Mouse (Mus musculus): ENCODE data around the gene Hist2h2be. TPM values are rescaled to one million over a fixed set of nuclear protein-coding genes. Genes with fewer than 3 reads are reported as not detected.
"Not testable (repeated sequence)": the region's sequence is repeated elsewhere in the genome, so short reads cannot be mapped to it uniquely, and the experiment has no call there.

Gene Hist2h2be
- total RNA-seq, 2 experiments from 2014 or later, result 5.3 to 6.8 TPM

- no peak for DNase-seq (ENCODE audit: low spot score in 2 of 2)
Observed at GRCm38 (mm10) chr3:96261623-96262022, 40.7 kb downstream of the Hist2h2be start.

DNA sequence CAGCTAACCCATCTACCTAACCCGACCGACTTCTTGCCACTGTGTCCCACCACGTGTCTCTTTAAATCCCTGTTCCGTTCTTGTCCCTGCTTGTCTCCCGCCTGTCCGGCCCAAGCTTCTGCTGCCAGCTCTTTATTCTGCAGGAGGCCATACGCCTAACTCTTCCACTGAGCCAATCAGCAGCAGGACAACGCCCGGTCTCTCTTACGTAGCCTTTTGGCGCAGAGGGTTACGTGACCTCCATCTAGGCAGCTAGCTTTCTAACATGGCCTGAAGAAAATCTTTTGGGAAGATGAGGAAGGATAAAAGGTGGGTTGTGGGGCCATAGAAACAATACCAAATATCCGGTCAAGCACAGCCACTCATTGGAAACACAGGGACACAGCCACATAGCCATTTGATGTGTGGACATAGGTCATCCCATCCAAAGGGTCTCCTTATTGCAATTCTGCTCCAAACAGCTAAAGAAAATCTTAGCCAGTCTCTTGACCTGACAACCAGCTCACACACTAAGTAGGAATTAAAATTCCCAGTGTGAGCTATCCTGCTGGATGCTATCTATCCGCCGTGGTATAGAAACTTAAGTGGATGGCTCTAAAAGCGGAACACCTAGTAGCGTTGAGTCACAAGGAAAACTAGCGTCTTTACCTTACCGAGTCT is 41.4 kb downstream of the Hist2h2be start:
- DNase-seq (ENCODE audit: low spot score in 2 of 2), result peak; percentile 77 to 87

DNA sequence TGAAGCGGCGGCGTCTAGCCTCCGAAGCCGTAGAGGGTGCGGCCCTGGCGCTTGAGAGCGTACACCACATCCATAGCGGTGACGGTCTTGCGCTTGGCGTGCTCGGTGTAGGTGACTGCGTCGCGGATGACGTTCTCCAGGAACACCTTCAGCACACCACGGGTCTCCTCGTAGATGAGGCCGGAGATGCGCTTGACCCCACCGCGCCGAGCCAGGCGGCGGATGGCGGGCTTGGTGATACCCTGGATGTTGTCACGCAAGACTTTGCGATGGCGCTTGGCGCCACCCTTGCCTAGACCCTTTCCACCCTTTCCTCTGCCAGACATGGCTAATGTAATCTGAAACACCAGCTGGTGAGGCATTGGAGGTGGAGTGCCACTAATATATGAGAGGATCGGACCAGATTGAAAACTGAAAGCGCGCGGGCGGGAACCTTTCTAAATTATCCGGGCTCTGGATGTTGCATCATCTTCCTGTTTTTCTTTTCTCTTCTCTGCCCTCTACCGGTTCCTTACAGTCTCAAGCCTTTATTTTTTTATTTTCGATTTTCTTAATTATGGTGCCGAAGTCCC is 42.1 kb downstream of the Hist2h2be start, which contains the start of gene Hist2h4:
Hist2h4 (minus strand) TSS at position 333 of the 572 bp plus-strand sequence.
- DNase-seq (ENCODE audit: low spot score in 2 of 2), result peak; percentile 96 to 97

DNA sequence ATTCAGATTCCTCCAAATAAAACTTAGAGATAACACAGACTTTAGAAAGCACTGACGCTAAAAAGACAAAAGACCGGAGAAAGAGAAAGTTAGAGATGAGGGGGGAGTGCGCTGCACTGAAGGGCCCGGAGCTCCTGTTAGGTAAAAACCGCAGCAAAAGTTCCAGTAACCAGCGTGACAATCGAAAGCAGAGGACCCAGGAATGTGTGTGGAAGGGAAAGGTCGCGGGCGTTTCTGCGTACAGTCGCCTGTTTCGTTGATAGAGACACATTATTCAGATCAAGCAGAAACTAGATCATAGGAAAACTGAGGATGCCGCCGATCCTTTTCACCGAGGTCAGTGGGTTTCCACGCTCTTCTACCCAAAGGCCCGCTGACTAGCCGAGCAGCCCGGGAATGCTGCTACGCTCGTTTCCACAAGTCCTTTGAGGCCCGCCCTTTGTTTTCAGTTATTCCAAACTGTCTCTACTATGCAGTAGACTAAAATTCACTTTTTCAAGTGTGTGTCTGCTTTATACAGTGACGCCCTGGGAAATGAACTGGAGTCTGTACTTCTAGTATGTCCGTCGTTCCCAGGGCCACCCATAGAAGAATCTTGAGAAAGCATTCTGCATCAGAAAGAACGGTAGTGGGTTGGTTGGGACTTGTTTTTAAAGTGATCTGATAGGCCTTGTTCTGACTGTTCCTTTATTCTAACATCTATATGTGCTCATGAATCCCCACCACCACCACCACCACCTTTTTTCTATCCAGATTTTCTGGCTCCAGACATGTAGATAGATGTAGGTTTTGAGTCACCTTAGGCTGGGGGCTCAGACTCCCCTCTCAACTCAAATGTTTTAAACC is 42.9 kb downstream of the Hist2h2be start:
- peak; percentile 24 to 56 for DNase-seq (ENCODE audit: low spot score in 2 of 2)

DNA sequence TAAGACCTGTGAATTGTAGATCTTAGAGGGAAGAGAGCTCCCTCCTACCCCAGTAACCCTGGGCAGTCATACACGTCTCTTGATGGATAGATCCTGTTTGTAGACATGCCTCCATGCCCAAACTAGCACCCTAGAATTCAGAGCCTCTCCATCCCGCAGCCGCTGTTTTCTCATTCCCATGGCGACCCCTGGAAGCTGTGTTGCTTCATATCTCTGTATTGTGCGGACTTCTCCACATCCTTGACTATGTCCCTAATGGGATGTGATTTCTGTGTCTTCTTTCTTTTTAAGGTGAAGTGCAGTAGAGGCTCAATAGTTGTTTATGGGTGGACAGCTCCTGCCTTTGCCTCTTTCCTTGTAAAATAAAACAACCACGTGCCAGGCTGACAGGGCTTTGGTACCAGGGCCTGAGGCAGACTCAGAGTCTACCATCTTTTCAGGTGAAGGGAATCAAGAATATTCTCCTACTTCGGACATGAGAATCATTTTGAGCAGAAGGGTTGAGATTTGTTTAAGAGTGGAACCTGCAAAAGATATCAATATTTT is 43.6 kb downstream of the Hist2h2be start:
- DNase-seq (ENCODE audit: low spot score in 2 of 2), result no peak

GRCm38 (mm10) chr3:96266132-96266710 is 45.3 kb downstream of the Hist2h2be start:
- no peak for DNase-seq (ENCODE audit: low spot score in 2 of 2)

DNA sequence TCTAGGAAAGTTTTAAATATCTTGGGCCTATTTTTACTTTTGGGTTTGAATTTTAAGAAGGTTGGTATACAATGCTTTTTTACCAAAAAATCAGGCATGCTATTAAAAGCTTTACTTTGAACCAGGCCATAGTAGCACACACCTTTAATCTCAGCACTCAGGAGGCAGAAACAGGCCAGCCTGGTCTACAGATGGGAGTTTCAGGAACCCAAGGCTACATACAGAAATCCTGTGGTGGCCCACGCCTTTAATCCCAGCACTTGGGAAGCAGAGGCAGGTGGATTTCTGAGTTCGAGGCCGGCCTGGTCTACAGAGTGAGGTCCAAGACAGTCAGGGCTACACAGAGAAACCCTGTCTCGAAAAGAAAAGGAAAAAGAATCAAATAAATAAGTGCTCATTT is 46.6 kb downstream of the Hist2h2be start:
- no peak for DNase-seq (ENCODE audit: low spot score in 2 of 2)

DNA sequence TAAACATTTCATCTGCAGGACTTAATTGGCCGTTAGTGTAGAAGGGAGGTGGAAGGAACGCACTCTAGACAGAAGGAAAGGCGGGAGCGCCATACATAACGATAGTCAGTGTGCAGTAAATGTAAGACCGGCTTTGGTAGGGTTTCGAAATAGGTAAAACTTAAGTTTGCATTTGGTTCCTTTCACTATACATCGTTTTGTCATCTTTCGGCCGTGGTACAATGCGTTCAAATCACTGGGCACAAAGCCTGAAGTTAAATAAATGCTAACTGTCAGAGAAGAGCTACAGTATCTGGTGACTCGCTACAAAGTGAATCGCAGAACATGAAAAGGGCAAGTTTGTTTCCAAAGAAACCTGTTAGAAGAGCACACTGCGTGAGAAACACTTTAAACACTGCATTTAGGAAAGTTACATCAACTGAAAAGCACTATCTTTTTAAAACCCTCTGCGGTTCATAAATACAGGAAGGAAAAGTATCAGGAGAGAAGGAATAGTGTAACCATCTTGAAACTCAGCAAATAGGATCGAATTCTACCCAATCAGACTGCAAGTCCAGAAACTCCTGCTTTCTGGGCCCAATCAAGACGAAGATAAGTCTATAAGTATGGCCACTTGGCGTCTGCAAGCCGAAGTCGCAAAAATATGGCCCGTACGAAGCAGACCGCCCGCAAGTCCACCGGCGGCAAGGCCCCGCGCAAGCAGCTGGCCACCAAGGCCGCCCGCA is 47.3 kb downstream of the Hist2h2be start, which contains the start of gene Hist2h3b:
Hist2h3b (plus strand) TSS at position 604 of the 725 bp plus-strand sequence.
- peak; percentile 75 to 83 for DNase-seq (ENCODE audit: low spot score in 2 of 2)

GRCm38 (mm10) chr3:96268776-96269378 is 48.0 kb downstream of the Hist2h2be start:
- not testable (repeated sequence) for DNase-seq (ENCODE audit: low spot score in 2 of 2)

DNA sequence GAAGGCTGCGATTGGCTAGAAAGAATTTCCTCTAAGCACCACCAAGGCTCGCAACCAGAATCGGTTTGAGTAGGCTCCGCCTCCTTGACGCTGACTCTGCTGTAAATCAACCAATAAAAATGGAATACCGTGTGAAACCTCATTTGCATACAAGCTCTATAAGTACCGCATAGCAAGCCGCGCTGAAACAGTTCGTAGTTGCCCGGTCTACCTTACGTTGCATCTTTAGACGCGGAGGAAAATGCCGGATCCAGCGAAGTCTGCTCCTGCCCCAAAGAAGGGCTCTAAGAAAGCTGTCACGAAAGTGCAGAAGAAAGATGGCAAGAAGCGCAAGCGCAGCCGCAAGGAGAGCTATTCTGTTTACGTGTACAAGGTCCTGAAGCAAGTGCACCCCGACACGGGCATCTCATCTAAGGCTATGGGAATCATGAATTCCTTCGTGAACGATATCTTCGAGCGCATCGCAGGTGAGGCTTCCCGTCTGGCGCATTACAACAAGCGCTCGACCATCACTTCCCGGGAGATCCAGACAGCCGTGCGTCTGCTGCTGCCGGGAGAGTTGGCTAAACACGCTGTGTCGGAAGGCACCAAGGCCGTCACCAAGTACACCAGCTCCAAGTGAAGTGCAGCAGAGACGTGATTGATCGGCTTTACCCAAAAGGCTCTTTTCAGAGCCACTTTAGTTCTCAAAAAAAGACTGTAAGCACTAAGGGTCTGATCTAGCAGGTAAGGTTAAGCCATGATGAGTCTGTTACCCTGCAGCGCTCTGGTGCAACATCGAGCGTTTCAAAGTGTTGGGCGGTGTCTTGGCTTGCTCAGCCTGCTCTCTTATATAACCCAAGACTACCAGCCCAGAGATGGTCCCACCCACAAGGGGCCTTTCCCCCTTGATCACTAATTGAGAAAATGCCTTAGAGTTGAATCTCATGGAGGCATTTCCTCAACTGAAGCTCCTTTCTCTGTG is 48.9 kb downstream of the Hist2h2be start, which contains the start of gene Hist2h2bb:
Hist2h2bb (plus strand) TSS at position 242 of the 964 bp plus-strand sequence.
- DNase-seq (ENCODE audit: low spot score in 2 of 2), result peak; percentile 85 to 91

Small RNA genes within 50 kb of the gene (microRNA-seq; reads per million reads assigned to microRNA genes)
- 0 reads per million in 2 experiments for gene Gm44492
- 0 reads per million in 2 experiments for gene Gm47311
- 0 reads per million in 2 experiments for gene Gm47313

Other genes starting within 250 kb of the Hist2h2be start
- gene Plekho1, start 225.1 kb upstream of the Hist2h2be start, total RNA-seq (2021), result 10 to 100 TPM; 73.6 to 81.9 TPM
- gene Vps45, start 162.7 kb upstream of the Hist2h2be start, total RNA-seq (2021), result 10 to 100 TPM; 46.4 to 46.7 TPM
- 10 to 100 TPM; 37.0 to 38.1 TPM for gene Otud7b, start 116.6 kb upstream of the Hist2h2be start, total RNA-seq (2021)
- 1 to 10 TPM; 6.9 to 8.5 TPM for gene Mtmr11, start 59.1 kb upstream of the Hist2h2be start, total RNA-seq (2021)
- 10 to 100 TPM; 48.6 to 50.3 TPM for gene Sf3b4, start 48.8 kb upstream of the Hist2h2be start, total RNA-seq (2021)
- 100 to 1,000 TPM; 429 to 445 TPM for gene Sv2a, start 40.0 kb upstream of the Hist2h2be start, total RNA-seq (2021)
- gene Bola1, start 1.4 kb upstream of the Hist2h2be start, total RNA-seq (2021), result 10 to 100 TPM; 12.3 to 16.2 TPM
- 10 to 100 TPM; 16.5 to 17.3 TPM for gene Hist2h2ab, start 1.3 kb upstream of the Hist2h2be start, total RNA-seq (2021)
- gene Hist2h2ac, start 239 bp upstream of the Hist2h2be start, total RNA-seq (2021), result 10 to 100 TPM; 30.9 to 38.1 TPM
- gene Hist2h3c2, start 18.0 kb downstream of the Hist2h2be start, total RNA-seq (2021), result 1 to 10 TPM; 3.8 to 4.1 TPM
- 100 to 1,000 TPM; 239 to 244 TPM for gene Hist2h2aa2, start 19.2 kb downstream of the Hist2h2be start, total RNA-seq (2021)
- gene Hist2h2aa1, start 24.4 kb downstream of the Hist2h2be start, total RNA-seq (2021), result 1 to 10 TPM in 1 of 2 experiments, not detected in 1; 2.9 TPM
- gene Hist2h3c1, start 25.6 kb downstream of the Hist2h2be start, total RNA-seq (2021), result not detected
- 10 to 100 TPM; 36.9 to 40.6 TPM for gene Hist2h4, start 42.2 kb downstream of the Hist2h2be start, total RNA-seq (2021)
- 10 to 100 TPM; 51.9 to 52.0 TPM for gene Hist2h3b, start 47.5 kb downstream of the Hist2h2be start, total RNA-seq (2021)
- 100 to 1,000 TPM; 210 to 215 TPM for gene Hist2h2bb, start 48.6 kb downstream of the Hist2h2be start, total RNA-seq (2021)
- gene Fcgr1, start 72.8 kb downstream of the Hist2h2be start, total RNA-seq (2021), result 1 to 10 TPM; 2.6 to 2.8 TPM
- gene BC107364, start 231.2 kb downstream of the Hist2h2be start, total RNA-seq (2021), result not detected